Mouse (Mus musculus): ENCODE results near the gene Fam129c. TPM values are rescaled to one million over a fixed set of nuclear protein-coding genes. Genes with fewer than 3 reads are reported as not detected.
A peak's percentile ranks its signal among the peaks of the same experiment; 100 is the strongest.

Gene Fam129c
- polyA plus RNA-seq, 2 experiments, result 0.56 to 1.1 TPM

GRCm38 (mm10) chr8:71591017-71591416, 6.4 kb upstream of the Fam129c start:
- no peak for ATAC-seq (ENCODE audit: insufficient read depth)
- Histone ChIP-seq H3K27me3 (ENCODE audit: control insufficient read depth, insufficient read depth, low read length) (no peaks in the 10 kb centered on the region), H3K36me3 (replicated peaks; ENCODE audit: control insufficient read depth, insufficient read depth, low read depth) (no peaks in the 10 kb centered on the region), H3K27ac (peak overlapping the region; percentile 90), H3K9me3 (ENCODE audit: control insufficient read depth, low read length) (no peaks in the 10 kb centered on the region), H3K9ac (replicated peaks) (peak overlapping the region; percentile 79), H3K4me3 (ENCODE audit: insufficient read depth in 1 of 2, low read depth in 2 of 2, low read length in 2 of 2) (peak overlapping the region; percentile 72 to 80), H3K4me2 (ENCODE audit: low read depth) (peak overlapping the region; percentile 98), H3K4me1 (replicated peaks; ENCODE audit: control insufficient read depth in 2 of 2, insufficient read depth in 2 of 2, low read length in 1 of 2) (peaks cover 9 to 19% of the 10 kb centered on the region in 2 experiments)
- no peak for DNase-seq (ENCODE audit: low read depth in 3 of 3, low spot score in 3 of 3)
- TF ChIP-seq EP300 (IDR thresholded peaks at IDR 0.05; ENCODE audit: low read depth) (no peak), CTCF (IDR thresholded peaks at IDR 0.05; ENCODE audit: low read depth) (no peak)
- WGBS (ENCODE audit: insufficient replicate concordance), result 13% methylated on average over 5 of the region's 5 CpGs

GRCm38 (mm10) chr8:71591471-71592373, 5.7 kb upstream of the Fam129c start, which contains the start of gene Pgls:
Gene Pgls (plus strand): TSS chr8:71592176.
- WGBS (ENCODE audit: insufficient replicate concordance), result under 1% methylated on average over 69 of the region's 71 CpGs

GRCm38 (mm10) chr8:71592374-71593170, 4.9 kb upstream of the Fam129c start:
- peak overlapping the region; percentile 79 for H3K9ac ChIP-seq (replicated peaks)
- 3% methylated on average over 60 of the region's 60 CpGs for WGBS (ENCODE audit: insufficient replicate concordance)
- H3K4me1 ChIP-seq (replicated peaks; ENCODE audit: control insufficient read depth in 2 of 2, insufficient read depth in 2 of 2, low read length in 1 of 2), result peaks cover 9 to 19% of the 10 kb centered on the region in 2 experiments
- H3K9me3 ChIP-seq (ENCODE audit: control insufficient read depth, low read length), result no peaks in the 10 kb centered on the region
- no peaks in the 10 kb centered on the region for H3K27me3 ChIP-seq (ENCODE audit: control insufficient read depth, insufficient read depth, low read length)
- no peak for DNase-seq (ENCODE audit: low read depth in 3 of 3, low spot score in 3 of 3)
- ATAC-seq (ENCODE audit: insufficient read depth), result peak; percentile 50
- TF ChIP-seq EP300 (IDR thresholded peaks at IDR 0.05; ENCODE audit: low read depth) (no peak), CTCF (IDR thresholded peaks at IDR 0.05; ENCODE audit: low read depth) (no peak)
- peak overlapping the region; percentile 98 for H3K4me2 ChIP-seq (ENCODE audit: low read depth)
- peak overlapping the region; percentile 90 for H3K27ac ChIP-seq
- H3K36me3 ChIP-seq (replicated peaks; ENCODE audit: control insufficient read depth, insufficient read depth, low read depth), result no peaks in the 10 kb centered on the region
- peak overlapping the region; percentile 72 to 80 for H3K4me3 ChIP-seq (ENCODE audit: insufficient read depth in 1 of 2, low read depth in 2 of 2, low read length in 2 of 2)

More at GRCm38 (mm10) chr8:71591471-71592373, 5.7 kb upstream of the Fam129c start, which contains the start of gene Pgls:
- TF ChIP-seq EP300 (IDR thresholded peaks at IDR 0.05; ENCODE audit: low read depth), result peak; percentile 46; the same call in 1 of the 2 replicates
- TF ChIP-seq CTCF (IDR thresholded peaks at IDR 0.05; ENCODE audit: low read depth), result no peak; the same call in 1 of the 2 replicates
- Histone ChIP-seq H3K4me2 (ENCODE audit: low read depth) (peak within 1 kb of the TSS; percentile 98), H3K27ac (peak within 1 kb of the TSS; percentile 90), H3K9me3 (ENCODE audit: control insufficient read depth, low read length) (no peaks in the 10 kb centered on the region), H3K27me3 (ENCODE audit: control insufficient read depth, insufficient read depth, low read length) (no peaks in the 10 kb centered on the region), H3K9ac (replicated peaks) (peak within 1 kb of the TSS; percentile 79), H3K36me3 (replicated peaks; ENCODE audit: control insufficient read depth, insufficient read depth, low read depth) (no peaks in the 10 kb centered on the region), H3K4me1 (replicated peaks; ENCODE audit: control insufficient read depth in 2 of 2, insufficient read depth in 2 of 2, low read length in 1 of 2) (peaks cover 9 to 19% of the 10 kb centered on the region in 2 experiments), H3K4me3 (ENCODE audit: insufficient read depth in 1 of 2, low read depth in 2 of 2, low read length in 2 of 2) (peak within 1 kb of the TSS; percentile 72 to 80)
- ATAC-seq (ENCODE audit: insufficient read depth), result peak; percentile 87
- DNase-seq (ENCODE audit: low read depth in 3 of 3, low spot score in 3 of 3), result peak; percentile 83 to 84 (median 84)

- H3K9me3 ChIP-seq (ENCODE audit: control insufficient read depth, low read length), result no peaks in the 10 kb centered on the region
- no peak overlapping the region for H3K9ac ChIP-seq (replicated peaks)
- H3K4me1 ChIP-seq (replicated peaks; ENCODE audit: control insufficient read depth in 2 of 2, insufficient read depth in 2 of 2, low read length in 1 of 2), result peaks cover 9 to 19% of the 10 kb centered on the region in 2 experiments
- H3K4me2 ChIP-seq (ENCODE audit: low read depth), result peak overlapping the region; percentile 98
- DNase-seq (ENCODE audit: low read depth in 3 of 3, low spot score in 3 of 3), result no peak
- H3K4me3 ChIP-seq (ENCODE audit: insufficient read depth in 1 of 2, low read depth in 2 of 2, low read length in 2 of 2), result no peak overlapping the region
- H3K36me3 ChIP-seq (replicated peaks; ENCODE audit: control insufficient read depth, insufficient read depth, low read depth), result no peaks in the 10 kb centered on the region
- TF ChIP-seq CTCF (IDR thresholded peaks at IDR 0.05; ENCODE audit: low read depth) (no peak), EP300 (IDR thresholded peaks at IDR 0.05; ENCODE audit: low read depth) (no peak)
- ATAC-seq (ENCODE audit: insufficient read depth), result no peak
- no peak overlapping the region for H3K27ac ChIP-seq
- WGBS (ENCODE audit: insufficient replicate concordance), result 81% methylated on average over 8 of the region's 8 CpGs
- H3K27me3 ChIP-seq (ENCODE audit: control insufficient read depth, insufficient read depth, low read length), result no peaks in the 10 kb centered on the region
Measured at GRCm38 (mm10) chr8:71593556-71594323, 3.7 kb upstream of the Fam129c start.
